Mouse (Mus musculus) liver, embryonic 14.5 days (tissue): ENCODE results near the gene Il1r1. TPM values are rescaled to one million over a fixed set of nuclear protein-coding genes. Genes with fewer than 3 reads are reported as not detected.
"Not testable (repeated sequence)": the region's sequence is repeated elsewhere in the genome, so short reads cannot be mapped to it uniquely, and the experiment has no call there.

ENCODE experiments used
- ATAC-seq: fragments of 200-750 bp; cut with Nextera tagmentation; 2 replicates; pipeline ENCODE4 v1.8.0; 2017; ENCODE audit warnings: moderate number of reproducible peaks, mild to moderate bottlenecking, moderate library complexity; ENCODE audit not compliant: insufficient read depth
- DNase-seq, 3 experiments: peaks; one replicate each; pipeline ENCODE4 v3.0.0-alpha.2; 2012 to 2013; ENCODE audit warnings: low read depth in 3 of 3, low spot score in 3 of 3
- H3K27ac ChIP-seq: fragments of 300-500 bp; sonication (generic); 2 replicates; pipeline ENCODE4 v1.5.1; 2014; ENCODE audit warnings: moderate library complexity, mild to moderate bottlenecking, control low read depth, inconsistent platforms
- H3K27me3 ChIP-seq: fragments of 300-500 bp; sonication (generic); 2 replicates; pipeline ENCODE4 v1.6.1; 2014; ENCODE audit warnings: mild to moderate bottlenecking, low read length, moderate library complexity; ENCODE audit not compliant: control insufficient read depth, insufficient read depth
- H3K36me3 ChIP-seq: fragments of 300-500 bp; sonication (generic); replicated peaks from 2 replicates; pipeline ENCODE4 v1.6.1; 2014; ENCODE audit warnings: low read depth; ENCODE audit not compliant: control insufficient read depth, insufficient read depth
- H3K4me1 ChIP-seq, 2 experiments: fragments of 200-500 bp in 1 of 2; fragments of 300-500 bp in 1 of 2; sonication (generic) in 1 of 2; replicated peaks; 2 replicates each; pipeline ENCODE4 v1.6.1; 2012 to 2014; ENCODE audit warnings: antibody characterized with exemption in 1 of 2, inconsistent platforms in 1 of 2, low read length in 1 of 2; ENCODE audit not compliant: control insufficient read depth in 2 of 2, insufficient read depth in 2 of 2
- H3K4me2 ChIP-seq: fragments of 300-500 bp; sonication (generic); 2 replicates; pipeline ENCODE4 v1.6.1; 2014; ENCODE audit warnings: low read depth, mild to moderate bottlenecking, control low read depth, moderate library complexity
- H3K4me3 ChIP-seq, 2 experiments: fragments of 200-500 bp in 1 of 2; fragments of 300-500 bp in 1 of 2; sonication (generic) in 1 of 2; 2 replicates each; pipeline ENCODE4 v1.5.1; 2012 to 2014; ENCODE audit warnings: low read depth in 2 of 2, low read length in 2 of 2, mild to moderate bottlenecking in 2 of 2, control low read depth in 1 of 2, inconsistent platforms in 1 of 2, moderate library complexity in 1 of 2; ENCODE audit not compliant: insufficient read depth in 1 of 2
- H3K9ac ChIP-seq: fragments of 300-500 bp; sonication (generic); replicated peaks from 2 replicates; pipeline ENCODE4 v1.6.1; 2014; ENCODE audit warnings: mild to moderate bottlenecking, control low read depth, moderate library complexity
- H3K9me3 ChIP-seq: fragments of 300-500 bp; sonication (generic); 2 replicates; pipeline ENCODE4 v1.6.1; 2016; ENCODE audit warnings: low read length, mixed read lengths; ENCODE audit not compliant: control insufficient read depth
- CTCF ChIP-seq: IDR thresholded peaks from 2 replicates; pipeline ENCODE4 v1.5.1; 2016; ENCODE audit warnings: antibody characterized with exemption, low read depth, control low read depth
- EP300 ChIP-seq: IDR thresholded peaks from 2 replicates; pipeline ENCODE4 v1.6.1; 2016; ENCODE audit warnings: antibody characterized with exemption, low read depth
- WGBS: fragments of 180-500 bp; shearing (Covaris S2); extraction: QIAGEN DNeasy Blood & Tissue Kit; methylation state at CpG from one replicate; pipeline ENCODE4 v1.1.7; 2014; ENCODE audit not compliant: insufficient replicate concordance; 5-methylcytosine and 5-hydroxymethylcytosine counted together
- polyA plus RNA-seq, 2 experiments: library from polyadenylated mRNA; depleted of rRNA in 1 of 2; stranded (reverse) in 1 of 2; unstranded in 1 of 2; fragments of >200 nt; fragmentation: Nextera tagmentation in 1 of 2; extraction: Ambion mirVana in 1 of 2; gene quantifications; 2 replicates each; pipeline versions ENCODE4 v1.2.1 to v1.2.3; 2012 to 2014

Gene Il1r1
- polyA plus RNA-seq, 2 experiments, result 2.9 to 9.9 TPM

- no peaks in the 10 kb centered on the region for H3K27me3 ChIP-seq
- peaks cover 5 to 8% of the 10 kb centered on the region in 2 experiments; a peak in 2 of 4 replicates for H3K4me1 ChIP-seq
- 32% methylated on average over 7 of the region's 7 CpGs for WGBS
- no peaks in the 10 kb centered on the region for H3K36me3 ChIP-seq
- ATAC-seq (peak; percentile 96), DNase-seq (peak; percentile 51 to 56 (median 52))
- peak; percentile 65 for TF ChIP-seq EP300
- no peak for TF ChIP-seq CTCF
- H3K27ac ChIP-seq, result peak overlapping the region; percentile 25; the same call in 1 of the 2 replicates
- no peaks in the 10 kb centered on the region for H3K9me3 ChIP-seq
- no peak overlapping the region for H3K9ac ChIP-seq
- H3K4me3 ChIP-seq, result no peak overlapping the region
- H3K4me2 ChIP-seq, result peak overlapping the region; percentile 44
Measured at GRCm38 (mm10) chr1:40303179-40303866, 78.4 kb downstream of the Il1r1 start.

DNA sequence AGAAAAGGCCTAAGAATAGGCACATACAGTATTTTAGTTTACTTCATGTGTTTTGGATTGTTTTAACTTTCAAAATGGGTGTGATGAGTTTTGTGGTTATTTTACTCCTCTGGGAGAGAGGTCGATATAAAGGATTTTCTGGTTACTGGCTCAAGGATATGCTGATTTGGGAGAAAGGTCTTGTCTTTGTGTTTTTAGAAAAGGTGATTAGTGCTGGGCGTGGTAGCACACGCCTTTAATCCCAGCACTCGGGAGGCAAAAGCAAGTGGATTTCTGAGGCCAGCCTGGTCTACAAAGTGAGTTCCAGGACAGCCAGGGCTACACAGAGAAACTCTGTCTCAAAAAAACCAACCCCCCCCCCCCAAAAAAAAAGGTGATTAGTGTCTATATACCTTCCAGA, 79.4 kb downstream of the Il1r1 start:
- H3K27me3 ChIP-seq, H3K9me3 ChIP-seq, H3K4me3 ChIP-seq, ATAC-seq, H3K36me3 ChIP-seq, H3K4me2 ChIP-seq, H3K27ac ChIP-seq, H3K4me1 ChIP-seq, H3K9ac ChIP-seq, DNase-seq: not testable (repeated sequence)
- WGBS, result 43% methylated on average over 4 of the region's 4 CpGs

- H3K4me2 ChIP-seq, result no peak overlapping the region
- no peaks in the 10 kb centered on the region for H3K36me3 ChIP-seq
- peaks cover 5 to 8% of the 10 kb centered on the region in 2 experiments; a peak in 2 of 4 replicates for H3K4me1 ChIP-seq
- 66% methylated on average over 2 of the region's 2 CpGs for WGBS
- no peaks in the 10 kb centered on the region for H3K9me3 ChIP-seq
- ATAC-seq, result no peak
- H3K9ac ChIP-seq, result no peak overlapping the region
- no peak for DNase-seq
- no peaks in the 10 kb centered on the region for H3K27me3 ChIP-seq
- no peak overlapping the region for H3K27ac ChIP-seq
- TF ChIP-seq CTCF (no peak), EP300 (no peak)
- no peak overlapping the region for H3K4me3 ChIP-seq
Measured at GRCm38 (mm10) chr1:40306111-40306510, 81.2 kb downstream of the Il1r1 start.

GRCm38 (mm10) chr1:40311123-40311522, 86.2 kb downstream of the Il1r1 start:
- ATAC-seq, result no peak
- H3K4me3 ChIP-seq, result no peak overlapping the region
- H3K4me2 ChIP-seq, result no peak overlapping the region
- 53% methylated on average over 3 of the region's 3 CpGs for WGBS
- no peak for DNase-seq
- H3K36me3 ChIP-seq, result no peaks in the 10 kb centered on the region
- H3K27me3 ChIP-seq, result no peaks in the 10 kb centered on the region
- H3K4me1 ChIP-seq, result no peaks in the 10 kb centered on the region
- no peak overlapping the region for H3K9ac ChIP-seq
- TF ChIP-seq EP300, result no peak
- TF ChIP-seq CTCF, result no peak
- H3K9me3 ChIP-seq, result no peaks in the 10 kb centered on the region
- H3K27ac ChIP-seq, result no peak overlapping the region

GRCm38 (mm10) chr1:40311625-40312024, 86.7 kb downstream of the Il1r1 start:
- no peak for TF ChIP-seq CTCF
- TF ChIP-seq EP300, result no peak
- Histone ChIP-seq H3K27ac (no peak overlapping the region), H3K36me3 (no peaks in the 10 kb centered on the region), H3K4me2 (no peak overlapping the region), H3K27me3 (no peaks in the 10 kb centered on the region), H3K9ac (no peak overlapping the region), H3K9me3 (no peaks in the 10 kb centered on the region), H3K4me3 (no peak overlapping the region), H3K4me1 (no peaks in the 10 kb centered on the region)
- WGBS, result 58% methylated on average over 2 of the region's 2 CpGs
- DNase-seq, result no peak
- ATAC-seq, result no peak
